Mouse (Mus musculus): ENCODE data around the gene Stub1. TPM values are rescaled to one million over a fixed set of nuclear protein-coding genes. Genes with fewer than 3 reads are reported as not detected.

Stub1 gene
- polyA plus RNA-seq, 1 experiment = 144 TPM

- Histone ChIP-seq H3K27ac (ENCODE audit: insufficient read depth, low read depth, low read length) (no peak overlapping the region), H3K4me1 (ENCODE audit: control insufficient read depth, insufficient read depth, low read length) (peaks cover 20% of the 10 kb centered on the region), H3K4me3 (ENCODE audit: insufficient read depth, low read depth, low read length) (no peak overlapping the region), H3K27me3 (replicated peaks; ENCODE audit: control insufficient read depth, insufficient read depth, low read length) (no peaks in the 10 kb centered on the region), H3K36me3 (ENCODE audit: control insufficient read depth, insufficient read depth, low read length) (no peaks in the 10 kb centered on the region; the same call in 1 of the 2 replicates)
- WGBS = 79% methylated on average over 3 of the region's 3 CpGs
- no peak for TF ChIP-seq POLR2A (IDR thresholded peaks at IDR 0.05; ENCODE audit: low read depth, low read length)
- no peak for TF ChIP-seq CTCF (conservative IDR thresholded peaks at IDR 0.05; ENCODE audit: insufficient read depth, insufficient read length, low read depth, low read length)
- no peak for DNase-seq
Measured at GRCm38 (mm10) chr17:25842509-25842908, 9.3 kb upstream of the Stub1 start.

- no peak for DNase-seq
- no peak within 1 kb of the TSS for H3K4me3 ChIP-seq (ENCODE audit: insufficient read depth, low read depth, low read length)
- 88% methylated on average over 22 of the region's 22 CpGs for WGBS
- no peak within 1 kb of the TSS for H3K27ac ChIP-seq (ENCODE audit: insufficient read depth, low read depth, low read length)
- TF ChIP-seq CTCF (conservative IDR thresholded peaks at IDR 0.05; ENCODE audit: insufficient read depth, insufficient read length, low read depth, low read length) = no peak
- TF ChIP-seq POLR2A (IDR thresholded peaks at IDR 0.05; ENCODE audit: low read depth, low read length) = no peak
- no peaks in the 10 kb centered on the region; the same call in 1 of the 2 replicates for H3K36me3 ChIP-seq (ENCODE audit: control insufficient read depth, insufficient read depth, low read length)
- no peaks in the 10 kb centered on the region for H3K27me3 ChIP-seq (replicated peaks; ENCODE audit: control insufficient read depth, insufficient read depth, low read length)
- peaks cover 25% of the 10 kb centered on the region for H3K4me1 ChIP-seq (ENCODE audit: control insufficient read depth, insufficient read depth, low read length)
Measured at GRCm38 (mm10) chr17:25841117-25841880, 8.1 kb upstream of the Stub1 start, which contains the start of gene Gm20683. Gene Gm20683 (minus strand): TSS chr17:25841763.

DNA sequence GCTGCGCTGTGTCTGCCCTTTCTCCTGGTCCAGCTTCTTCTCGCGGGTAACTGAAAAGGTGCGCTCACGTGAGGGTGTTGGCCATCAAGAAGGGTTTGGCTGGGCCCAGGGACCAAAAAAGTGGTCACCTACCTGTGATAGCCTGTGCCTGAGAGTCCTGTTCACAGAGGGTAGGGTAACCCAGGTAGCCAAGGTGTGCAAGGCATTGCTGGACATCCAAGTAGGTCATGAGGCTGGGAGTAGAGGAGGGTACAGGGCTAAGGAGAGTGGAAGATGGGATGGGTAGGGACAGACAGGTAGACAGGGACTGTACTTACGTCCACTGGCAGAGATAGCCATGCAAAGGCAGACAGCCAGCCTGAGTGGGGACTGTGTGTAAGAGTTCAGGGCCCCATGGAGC, 7.3 kb upstream of the Stub1 start:
- no peak for DNase-seq
- WGBS = 87% methylated on average over 6 of the region's 6 CpGs
- no peak overlapping the region for H3K4me3 ChIP-seq (ENCODE audit: insufficient read depth, low read depth, low read length)
- no peaks in the 10 kb centered on the region; the same call in 1 of the 2 replicates for H3K36me3 ChIP-seq (ENCODE audit: control insufficient read depth, insufficient read depth, low read length)
- no peak for TF ChIP-seq CTCF (conservative IDR thresholded peaks at IDR 0.05; ENCODE audit: insufficient read depth, insufficient read length, low read depth, low read length)
- TF ChIP-seq POLR2A (IDR thresholded peaks at IDR 0.05; ENCODE audit: low read depth, low read length) = no peak
- H3K27ac ChIP-seq (ENCODE audit: insufficient read depth, low read depth, low read length) = no peak overlapping the region
- H3K4me1 ChIP-seq (ENCODE audit: control insufficient read depth, insufficient read depth, low read length) = peaks cover 33% of the 10 kb centered on the region
- no peaks in the 10 kb centered on the region for H3K27me3 ChIP-seq (replicated peaks; ENCODE audit: control insufficient read depth, insufficient read depth, low read length)

DNA sequence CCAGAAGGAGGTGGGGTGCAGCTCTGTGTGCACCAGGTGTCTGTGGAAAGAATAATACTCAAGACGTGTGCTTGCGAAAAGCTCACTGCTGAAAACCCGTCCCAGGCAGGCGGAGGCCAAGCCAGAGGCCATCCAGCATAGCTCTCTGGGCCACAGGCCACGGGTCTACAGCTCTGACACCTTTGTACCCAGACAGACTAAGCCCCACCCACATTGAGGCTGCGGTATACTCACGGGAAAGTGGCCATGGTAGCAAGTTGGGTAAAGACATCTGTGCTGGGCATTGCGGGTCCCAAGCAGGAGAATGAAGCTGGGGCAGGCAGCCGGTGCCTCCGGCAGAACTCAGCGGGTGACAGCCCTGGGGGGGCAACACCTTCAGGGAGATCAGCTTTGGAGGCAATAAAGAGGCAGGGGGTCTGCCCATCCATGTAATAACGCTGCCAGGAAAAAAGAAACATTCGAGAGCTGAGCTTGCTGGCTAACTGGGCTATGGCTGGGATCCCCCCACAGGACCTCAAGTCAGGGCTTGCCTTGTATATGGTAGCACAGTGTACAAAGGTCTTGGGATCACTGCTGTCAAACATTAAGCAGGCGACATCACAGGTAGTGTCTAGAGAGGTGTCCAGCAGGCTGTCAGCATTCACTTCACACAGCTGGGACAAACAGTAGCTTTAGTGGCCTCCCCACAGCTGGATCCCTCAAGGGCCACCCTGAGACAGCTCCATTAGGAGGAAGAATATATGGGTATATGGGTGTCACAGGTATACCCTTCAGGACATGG, 6.4 kb upstream of the Stub1 start:
- Histone ChIP-seq H3K27me3 (replicated peaks; ENCODE audit: control insufficient read depth, insufficient read depth, low read length) (no peaks in the 10 kb centered on the region), H3K36me3 (ENCODE audit: control insufficient read depth, insufficient read depth, low read length) (no peaks in the 10 kb centered on the region; the same call in 1 of the 2 replicates), H3K27ac (ENCODE audit: insufficient read depth, low read depth, low read length) (peak overlapping the region; percentile 54; the same call in 1 of the 2 replicates), H3K4me3 (ENCODE audit: insufficient read depth, low read depth, low read length) (no peak overlapping the region), H3K4me1 (ENCODE audit: control insufficient read depth, insufficient read depth, low read length) (peaks cover 37% of the 10 kb centered on the region)
- 58% methylated on average over 14 of the region's 14 CpGs for WGBS
- no peak for TF ChIP-seq CTCF (conservative IDR thresholded peaks at IDR 0.05; ENCODE audit: insufficient read depth, insufficient read length, low read depth, low read length)
- no peak for TF ChIP-seq POLR2A (IDR thresholded peaks at IDR 0.05; ENCODE audit: low read depth, low read length)
- peak; percentile 81 for DNase-seq

GRCm38 (mm10) chr17:25838904-25839303, 5.7 kb upstream of the Stub1 start:
- no peak for TF ChIP-seq POLR2A (IDR thresholded peaks at IDR 0.05; ENCODE audit: low read depth, low read length)
- no peaks in the 10 kb centered on the region for H3K27me3 ChIP-seq (replicated peaks; ENCODE audit: control insufficient read depth, insufficient read depth, low read length)
- no peak overlapping the region for H3K4me3 ChIP-seq (ENCODE audit: insufficient read depth, low read depth, low read length)
- H3K27ac ChIP-seq (ENCODE audit: insufficient read depth, low read depth, low read length) = peak overlapping the region; percentile 17; the same call in 1 of the 2 replicates
- peaks cover 39% of the 10 kb centered on the region for H3K4me1 ChIP-seq (ENCODE audit: control insufficient read depth, insufficient read depth, low read length)
- peak; percentile 6 for DNase-seq
- 64% methylated on average over 4 of the region's 4 CpGs for WGBS
- H3K36me3 ChIP-seq (ENCODE audit: control insufficient read depth, insufficient read depth, low read length) = no peaks in the 10 kb centered on the region; the same call in 1 of the 2 replicates

- no peak overlapping the region for H3K27ac ChIP-seq (ENCODE audit: insufficient read depth, low read depth, low read length)
- no peak overlapping the region for H3K4me3 ChIP-seq (ENCODE audit: insufficient read depth, low read depth, low read length)
- 50% methylated on average over 3 of the region's 3 CpGs for WGBS
- peaks cover 33% of the 10 kb centered on the region for H3K4me1 ChIP-seq (ENCODE audit: control insufficient read depth, insufficient read depth, low read length)
- no peak for DNase-seq
- no peak for TF ChIP-seq POLR2A (IDR thresholded peaks at IDR 0.05; ENCODE audit: low read depth, low read length)
- no peak for TF ChIP-seq CTCF (conservative IDR thresholded peaks at IDR 0.05; ENCODE audit: insufficient read depth, insufficient read length, low read depth, low read length)
- H3K36me3 ChIP-seq (ENCODE audit: control insufficient read depth, insufficient read depth, low read length) = no peaks in the 10 kb centered on the region; the same call in 1 of the 2 replicates
- no peaks in the 10 kb centered on the region for H3K27me3 ChIP-seq (replicated peaks; ENCODE audit: control insufficient read depth, insufficient read depth, low read length)
Measured at GRCm38 (mm10) chr17:25837533-25837932, 4.3 kb upstream of the Stub1 start.

- Histone ChIP-seq H3K4me3 (ENCODE audit: insufficient read depth, low read depth, low read length) (peak within 1 kb of the TSS; percentile 26), H3K4me1 (ENCODE audit: control insufficient read depth, insufficient read depth, low read length) (peaks cover 33% of the 10 kb centered on the region), H3K27ac (ENCODE audit: insufficient read depth, low read depth, low read length) (peak within 1 kb of the TSS; percentile 49), H3K36me3 (ENCODE audit: control insufficient read depth, insufficient read depth, low read length) (no peaks in the 10 kb centered on the region; the same call in 1 of the 2 replicates), H3K27me3 (replicated peaks; ENCODE audit: control insufficient read depth, insufficient read depth, low read length) (no peaks in the 10 kb centered on the region)
- DNase-seq = peak; percentile 79
- no peak for TF ChIP-seq CTCF (conservative IDR thresholded peaks at IDR 0.05; ENCODE audit: insufficient read depth, insufficient read length, low read depth, low read length)
- TF ChIP-seq POLR2A (IDR thresholded peaks at IDR 0.05; ENCODE audit: low read depth, low read length) = peak; percentile 66
- 2% methylated on average over 29 of the region's 29 CpGs for WGBS
Measured at GRCm38 (mm10) chr17:25837076-25837410, 3.8 kb upstream of the Stub1 start, which contains the start of gene Rhbdl1. Gene Rhbdl1 (minus strand): TSS chr17:25837295.

Measured in kidney, adult 2 months (tissue).